Mouse (Mus musculus) megakaryocyte progenitor cell, adult 5-6 weeks (primary cell): ENCODE results near the gene B3gat2. TPM values are rescaled to one million over a fixed set of nuclear protein-coding genes. Genes with fewer than 3 reads are reported as not detected.

Source experiments
- ATAC-seq: replicated peaks from 2 replicates; pipeline ENCODE4 v1.8.0; 2016; ENCODE audit warnings: mild to moderate bottlenecking, moderate TSS enrichment, inconsistent platforms; ENCODE audit not compliant: poor library complexity
- total RNA-seq, 2 experiments: library from RNA; stranded (forward) in 1 of 2; stranded (reverse) in 1 of 2; fragments of 157-497, 149-512 nt in 1 of 2; fragments of 200-1000 nt in 1 of 2; gene quantifications; 2 replicates each; pipeline versions ENCODE4 v1.2.3 to v1.2.4; 2015 to 2017

Gene B3gat2
- total RNA-seq (2015) = not detected in 2 replicates
- total RNA-seq (2017) = 0.04 TPM in 1 of 2 replicates, not detected in the other

GRCm38 (mm10) chr1:23761502-23762135 is at the start of gene B3gat2:
Gene B3gat2 (plus strand): TSS chr1:23761753.
- ATAC-seq = no peak

GRCm38 (mm10) chr1:23720326-23720725 is 41.2 kb upstream of the B3gat2 start:
- no peak for ATAC-seq

GRCm38 (mm10) chr1:23721036-23721435 is 40.5 kb upstream of the B3gat2 start:
- ATAC-seq = no peak

- no peak for ATAC-seq
Observed at GRCm38 (mm10) chr1:23722469-23723372, 38.8 kb upstream of the B3gat2 start.

DNA sequence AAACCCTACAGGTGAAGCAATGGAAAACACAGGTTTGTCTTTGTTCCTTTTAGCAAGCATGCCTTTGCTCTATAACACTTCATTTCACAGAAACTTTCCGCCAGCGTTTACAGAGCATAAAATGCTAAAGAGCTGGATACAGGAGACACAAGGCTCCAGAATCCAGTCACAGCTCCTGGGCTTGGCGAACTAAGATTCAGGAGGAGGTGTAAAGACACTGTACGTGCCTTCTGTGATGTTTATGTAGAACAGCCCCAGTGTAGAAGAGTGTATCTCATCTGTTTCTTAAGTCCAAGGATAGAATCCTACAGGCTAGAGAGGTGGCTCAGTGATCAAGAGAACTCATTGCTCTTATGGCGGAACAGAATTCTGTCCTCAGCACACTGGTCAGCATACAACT is 30.2 kb upstream of the B3gat2 start:
- ATAC-seq = no peak

GRCm38 (mm10) chr1:23750864-23751532 is 10.6 kb upstream of the B3gat2 start:
- ATAC-seq = no peak

DNA sequence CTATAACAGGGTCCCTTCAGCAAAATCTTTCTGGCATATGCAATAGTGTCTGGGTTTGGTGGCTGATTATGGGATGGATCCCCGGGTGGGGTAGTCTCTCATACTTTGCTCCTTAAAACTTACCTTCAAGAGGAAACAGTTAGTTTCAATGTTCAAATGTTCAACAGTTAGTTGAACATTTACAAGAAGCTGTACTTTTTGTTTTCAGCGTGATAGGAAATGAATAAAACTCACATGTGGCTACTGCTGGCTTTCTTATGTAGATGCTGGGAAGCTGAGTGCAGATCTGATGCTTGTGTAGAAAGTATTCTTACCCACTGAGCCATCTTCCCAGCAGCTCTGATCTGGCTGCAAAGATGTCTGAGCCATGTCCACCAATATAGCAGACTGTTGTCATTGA is 8.5 kb upstream of the B3gat2 start:
- ATAC-seq = no peak

DNA sequence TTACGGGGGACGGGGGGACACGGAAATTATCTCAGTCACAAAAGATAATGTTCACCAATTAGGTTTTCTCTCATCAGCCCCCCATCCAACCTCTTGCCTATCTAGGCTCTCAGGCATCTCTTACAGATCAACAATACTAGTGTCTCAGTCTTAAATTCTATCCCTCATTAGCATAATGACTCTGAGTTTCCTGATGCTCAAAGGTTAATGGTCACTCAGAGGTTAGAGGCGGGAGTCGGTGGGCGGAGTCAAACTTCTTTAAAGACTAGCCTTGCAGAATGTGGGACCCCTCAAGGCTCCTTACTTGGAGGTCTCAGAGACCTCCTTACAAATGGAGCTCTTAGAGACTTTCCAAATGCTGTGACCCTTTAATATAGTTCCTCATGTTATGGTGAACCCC is 8.0 kb upstream of the B3gat2 start:
- ATAC-seq = no peak

DNA sequence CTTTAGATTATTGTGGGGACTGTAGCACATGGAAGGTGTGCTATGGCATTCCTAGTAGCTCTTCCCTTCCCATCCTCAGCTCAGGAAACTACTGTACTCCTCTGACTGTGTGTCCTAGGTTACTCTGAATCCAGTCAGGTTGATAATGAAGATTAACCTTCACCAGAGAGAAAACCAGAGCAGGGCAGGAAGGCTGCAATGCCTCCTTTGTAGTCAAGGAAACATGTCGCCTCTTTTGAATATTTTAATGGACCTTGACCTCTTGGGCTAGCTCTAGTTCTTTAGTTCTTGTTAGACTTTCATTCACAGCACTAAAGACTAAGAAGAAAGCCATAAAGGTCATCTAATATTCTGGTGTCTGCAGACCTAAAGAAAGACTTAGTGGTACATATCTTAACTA is 7.2 kb upstream of the B3gat2 start:
- ATAC-seq = no peak

GRCm38 (mm10) chr1:23754967-23755366 is 6.6 kb upstream of the B3gat2 start:
- ATAC-seq = no peak

DNA sequence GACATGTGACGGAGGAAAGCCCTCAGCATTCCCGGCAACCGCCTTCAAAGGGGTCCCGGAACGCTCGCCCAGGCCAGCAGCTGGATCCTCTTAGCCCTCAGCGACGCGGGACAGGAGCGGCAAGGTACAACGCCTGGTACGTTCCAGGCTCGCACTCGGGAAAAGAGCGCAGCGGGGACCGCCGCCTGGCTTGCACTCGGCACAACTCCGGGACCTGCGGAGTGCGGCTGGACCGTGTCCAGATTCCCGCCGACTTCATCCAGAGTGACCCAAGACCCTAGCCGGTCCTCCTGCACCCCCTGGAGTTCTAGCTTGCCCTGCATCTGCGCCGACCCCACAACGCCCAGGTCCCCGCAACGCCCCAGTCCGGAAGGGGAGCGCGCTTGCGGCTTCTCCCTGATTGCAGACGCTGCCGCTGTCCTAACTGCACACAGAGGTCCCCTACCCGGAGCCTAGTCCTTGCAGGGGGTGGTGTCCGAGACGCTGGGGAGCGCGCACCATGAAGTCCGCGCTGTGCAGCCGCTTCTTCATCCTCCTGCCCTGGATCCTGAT is 659 bp downstream of the B3gat2 start:
- peak; percentile 38 for ATAC-seq

DNA sequence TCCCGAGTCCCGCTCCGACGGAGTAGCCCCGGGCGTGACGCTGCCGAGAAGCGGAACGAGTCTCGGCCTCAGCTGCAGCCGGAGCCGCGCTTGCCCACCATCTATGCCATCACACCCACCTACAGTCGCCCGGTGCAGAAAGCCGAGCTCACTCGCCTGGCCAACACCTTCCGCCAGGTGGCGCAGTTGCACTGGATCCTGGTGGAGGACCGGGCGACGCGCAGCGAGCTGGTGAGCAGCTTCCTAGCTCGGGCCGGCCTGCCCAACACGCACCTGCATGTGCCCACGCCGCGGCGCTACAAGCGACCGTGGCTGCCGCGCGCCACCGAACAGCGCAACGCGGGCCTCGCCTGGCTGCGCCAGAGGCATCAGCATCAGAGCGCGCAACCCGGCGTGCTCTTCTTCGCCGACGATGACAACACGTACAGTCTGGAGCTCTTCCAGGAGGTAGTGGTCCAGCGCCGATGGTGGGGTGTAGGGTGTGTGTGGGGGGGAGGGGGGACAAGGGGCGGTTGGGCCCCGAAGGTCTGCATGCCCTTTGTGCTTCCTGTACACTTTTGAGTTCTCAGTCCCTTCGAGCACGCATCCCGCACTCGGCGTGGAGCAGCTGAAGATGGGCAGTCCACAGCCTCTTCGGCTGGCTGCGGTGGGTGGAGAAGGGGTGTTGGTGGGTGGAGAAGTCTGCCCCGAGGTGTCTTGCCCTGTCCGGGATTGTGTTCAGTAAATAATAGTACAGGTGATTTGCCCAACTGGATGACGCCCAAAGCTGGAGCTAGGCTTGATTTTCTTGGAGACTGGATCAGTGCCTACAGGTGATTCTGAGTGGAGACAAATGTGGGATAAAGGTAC is 1.5 kb downstream of the B3gat2 start:
- ATAC-seq = peak; percentile 95

DNA sequence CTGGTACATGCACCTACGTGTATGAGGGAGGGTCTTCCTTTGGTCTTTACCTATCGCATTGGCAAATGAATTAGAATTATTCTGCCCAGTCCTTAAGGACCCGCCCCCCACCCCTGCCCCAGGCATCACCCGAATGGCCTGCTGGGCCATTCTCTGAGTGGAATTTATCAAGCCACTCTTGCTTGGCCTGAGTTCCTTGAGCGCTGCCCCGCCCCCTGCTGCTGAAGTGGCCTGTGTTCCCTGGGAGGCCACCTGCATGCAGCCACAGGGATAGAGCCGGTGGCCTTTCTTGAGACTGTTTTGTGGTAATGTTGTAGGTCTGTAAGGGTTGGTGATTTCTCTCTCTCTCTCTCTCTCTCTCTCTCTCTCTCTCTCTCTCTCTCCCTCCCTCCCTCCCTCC is 2.2 kb downstream of the B3gat2 start:
- no peak for ATAC-seq

- ATAC-seq = no peak
Observed at GRCm38 (mm10) chr1:23764710-23765109, 3.2 kb downstream of the B3gat2 start.

GRCm38 (mm10) chr1:23773039-23773438 is 11.5 kb downstream of the B3gat2 start:
- no peak for ATAC-seq

- peak; percentile 99 for ATAC-seq
Observed at GRCm38 (mm10) chr1:23792737-23793533, 31.4 kb downstream of the B3gat2 start.

- no peak for ATAC-seq
Observed at GRCm38 (mm10) chr1:23798306-23798705, 36.8 kb downstream of the B3gat2 start.

GRCm38 (mm10) chr1:23821615-23822014 is 60.1 kb downstream of the B3gat2 start:
- no peak for ATAC-seq

GRCm38 (mm10) chr1:23826887-23827758 is 65.6 kb downstream of the B3gat2 start:
- ATAC-seq = peak; percentile 96
